14 mouse cellular contexts compared by ENCODE assay signal in genomic region chr1:45985892-45986291, GRCm38 (mm10).
"Had no signal": no experiment of that assay in that cellular context is flagged by ENCODE, and none has a peak within 500 bp of the region (broad histone marks: within the 10 kb centered on the region; RNA-seq: fewer than 3 reads in every experiment).

No protein-coding gene starts in this region.

- H3K4me2 ChIP-seq: kidney, embryonic 15.5 days; midbrain, embryonic 13.5 days had no signal

- H3K9ac ChIP-seq: kidney, embryonic 15.5 days; liver, embryonic 14.5 days; liver, postnatal 0 days; midbrain, embryonic 13.5 days had no signal

- H3K36me3 ChIP-seq: kidney, embryonic 15.5 days; midbrain, embryonic 10.5 days; midbrain, embryonic 13.5 days had no signal

- H3K4me1 ChIP-seq: kidney, embryonic 15.5 days; midbrain, embryonic 10.5 days; midbrain, embryonic 13.5 days had no signal

- H3K9me3 ChIP-seq: kidney, embryonic 15.5 days; megakaryocyte, embryonic 14.5 days; midbrain, embryonic 10.5 days; midbrain, embryonic 13.5 days had no signal

- H3K27ac ChIP-seq: kidney, embryonic 15.5 days; left cerebral cortex, adult 2 months; liver, embryonic 14.5 days; midbrain, embryonic 10.5 days; midbrain, embryonic 13.5 days had no signal

- H3K27me3 ChIP-seq: kidney, embryonic 15.5 days; megakaryocyte, embryonic 14.5 days; midbrain, embryonic 13.5 days had no signal

- ATAC-seq: liver, postnatal 0 days; midbrain, embryonic 13.5 days had no signal

- H3K4me3 ChIP-seq: kidney, embryonic 15.5 days; left cerebral cortex, adult 2 months; megakaryocyte, embryonic 14.5 days; midbrain, embryonic 10.5 days; midbrain, embryonic 13.5 days had no signal

- DNase-seq: kidney, adult 11 months; kidney, adult 8-10 months; kidney, postnatal 10 days; kidney, postnatal 36 days; layer of hippocampus, postnatal 36 days; liver, postnatal 0 days; thymus, adult 18-20 months; thymus, postnatal 4 days had no signal
